Mouse (Mus musculus): ENCODE data around the gene Gm45716. TPM values are rescaled to one million over a fixed set of nuclear protein-coding genes. Genes with fewer than 3 reads are reported as not detected.

Gm45716 gene
- polyA plus RNA-seq, 1 experiment from 2014 or later, result 21.4 TPM

GRCm38 (mm10) chr11:90250730-90251129, 63.2 kb downstream of the Gm45716 start:
- 58% methylated on average over 7 of the region's 7 CpGs for WGBS
- ATAC-seq, result no peak
- peaks cover 16% of the 10 kb centered on the region for H3K4me1 ChIP-seq (ENCODE audit: control insufficient read depth, insufficient read depth, low read length)
- H3K4me3 ChIP-seq (ENCODE audit: low read depth, low read length), result peak overlapping the region; percentile 82
- no peaks in the 10 kb centered on the region for H3K36me3 ChIP-seq (ENCODE audit: control insufficient read depth, insufficient read depth, low read length)
- no peak overlapping the region for H3K27ac ChIP-seq (ENCODE audit: low read depth, low read length)
- H3K9me3 ChIP-seq (replicated peaks; ENCODE audit: control insufficient read depth, low read length), result no peaks in the 10 kb centered on the region
- no peaks in the 10 kb centered on the region for H3K27me3 ChIP-seq (replicated peaks; ENCODE audit: control insufficient read depth, insufficient read depth, low read length)
- H3K9ac ChIP-seq (ENCODE audit: low read length), result peak overlapping the region; percentile 93
- no peak for DNase-seq (ENCODE audit: low spot score)
- H3K4me2 ChIP-seq (ENCODE audit: low read length), result peak overlapping the region; percentile 82

GRCm38 (mm10) chr11:90251923-90252322, 64.4 kb downstream of the Gm45716 start:
- no peak overlapping the region for H3K4me3 ChIP-seq (ENCODE audit: low read depth, low read length)
- H3K36me3 ChIP-seq (ENCODE audit: control insufficient read depth, insufficient read depth, low read length), result no peaks in the 10 kb centered on the region
- H3K9me3 ChIP-seq (replicated peaks; ENCODE audit: control insufficient read depth, low read length), result no peaks in the 10 kb centered on the region
- H3K27me3 ChIP-seq (replicated peaks; ENCODE audit: control insufficient read depth, insufficient read depth, low read length), result no peaks in the 10 kb centered on the region
- peaks cover 17% of the 10 kb centered on the region for H3K4me1 ChIP-seq (ENCODE audit: control insufficient read depth, insufficient read depth, low read length)
- DNase-seq (ENCODE audit: low spot score) (no peak), ATAC-seq (no peak)
- H3K9ac ChIP-seq (ENCODE audit: low read length), result no peak overlapping the region
- WGBS, result 34% methylated on average over 2 of the region's 2 CpGs
- no peak overlapping the region for H3K27ac ChIP-seq (ENCODE audit: low read depth, low read length)
- no peak overlapping the region for H3K4me2 ChIP-seq (ENCODE audit: low read length)

- Histone ChIP-seq H3K9me3 (replicated peaks; ENCODE audit: control insufficient read depth, low read length) (no peaks in the 10 kb centered on the region), H3K4me3 (ENCODE audit: low read depth, low read length) (no peak overlapping the region), H3K4me1 (ENCODE audit: control insufficient read depth, insufficient read depth, low read length) (peaks cover 17% of the 10 kb centered on the region), H3K36me3 (ENCODE audit: control insufficient read depth, insufficient read depth, low read length) (peaks cover 1% of the 10 kb centered on the region; the same call in 1 of the 2 replicates), H3K27ac (ENCODE audit: low read depth, low read length) (no peak overlapping the region), H3K27me3 (replicated peaks; ENCODE audit: control insufficient read depth, insufficient read depth, low read length) (no peaks in the 10 kb centered on the region), H3K9ac (ENCODE audit: low read length) (no peak overlapping the region), H3K4me2 (ENCODE audit: low read length) (no peak overlapping the region)
- DNase-seq (ENCODE audit: low spot score), result no peak
- 69% methylated on average over 8 of the region's 8 CpGs for WGBS
- ATAC-seq, result no peak
Measured at GRCm38 (mm10) chr11:90252366-90252765, 64.9 kb downstream of the Gm45716 start.

- Histone ChIP-seq H3K4me2 (ENCODE audit: low read length) (no peak overlapping the region), H3K9me3 (replicated peaks; ENCODE audit: control insufficient read depth, low read length) (no peaks in the 10 kb centered on the region), H3K27me3 (replicated peaks; ENCODE audit: control insufficient read depth, insufficient read depth, low read length) (no peaks in the 10 kb centered on the region), H3K4me3 (ENCODE audit: low read depth, low read length) (no peak overlapping the region), H3K4me1 (ENCODE audit: control insufficient read depth, insufficient read depth, low read length) (peaks cover 17% of the 10 kb centered on the region), H3K27ac (ENCODE audit: low read depth, low read length) (no peak overlapping the region), H3K9ac (ENCODE audit: low read length) (no peak overlapping the region), H3K36me3 (ENCODE audit: control insufficient read depth, insufficient read depth, low read length) (peaks cover 8% of the 10 kb centered on the region; the same call in 1 of the 2 replicates)
- WGBS, result 92% methylated on average over 3 of the region's 3 CpGs
- DNase-seq (ENCODE audit: low spot score), result no peak
- ATAC-seq, result no peak
Measured at GRCm38 (mm10) chr11:90254536-90254935, 67.1 kb downstream of the Gm45716 start.

GRCm38 (mm10) chr11:90255687-90256086, 68.2 kb downstream of the Gm45716 start:
- WGBS, result 82% methylated on average over 6 of the region's 6 CpGs
- H3K4me1 ChIP-seq (ENCODE audit: control insufficient read depth, insufficient read depth, low read length), result peaks cover 11% of the 10 kb centered on the region
- no peak overlapping the region for H3K9ac ChIP-seq (ENCODE audit: low read length)
- ATAC-seq (no peak), DNase-seq (ENCODE audit: low spot score) (no peak)
- H3K4me3 ChIP-seq (ENCODE audit: low read depth, low read length), result no peak overlapping the region
- H3K36me3 ChIP-seq (ENCODE audit: control insufficient read depth, insufficient read depth, low read length), result peaks cover 19% of the 10 kb centered on the region; the same call in 1 of the 2 replicates
- H3K27ac ChIP-seq (ENCODE audit: low read depth, low read length), result no peak overlapping the region
- no peaks in the 10 kb centered on the region for H3K9me3 ChIP-seq (replicated peaks; ENCODE audit: control insufficient read depth, low read length)
- no peak overlapping the region for H3K4me2 ChIP-seq (ENCODE audit: low read length)
- H3K27me3 ChIP-seq (replicated peaks; ENCODE audit: control insufficient read depth, insufficient read depth, low read length), result no peaks in the 10 kb centered on the region

GRCm38 (mm10) chr11:90256833-90257525, 69.5 kb downstream of the Gm45716 start:
- no peaks in the 10 kb centered on the region for H3K27me3 ChIP-seq (replicated peaks; ENCODE audit: control insufficient read depth, insufficient read depth, low read length)
- no peak for ATAC-seq
- WGBS, result 88% methylated on average over 16 of the region's 16 CpGs

GRCm38 (mm10) chr11:90258321-90258927, 70.9 kb downstream of the Gm45716 start:
- Histone ChIP-seq H3K36me3 (ENCODE audit: control insufficient read depth, insufficient read depth, low read length) (peaks cover 45% of the 10 kb centered on the region), H3K9ac (ENCODE audit: low read length) (no peak overlapping the region), H3K4me3 (ENCODE audit: low read depth, low read length) (no peak overlapping the region), H3K9me3 (replicated peaks; ENCODE audit: control insufficient read depth, low read length) (no peaks in the 10 kb centered on the region), H3K4me2 (ENCODE audit: low read length) (no peak overlapping the region), H3K27me3 (replicated peaks; ENCODE audit: control insufficient read depth, insufficient read depth, low read length) (no peaks in the 10 kb centered on the region), H3K4me1 (ENCODE audit: control insufficient read depth, insufficient read depth, low read length) (peaks cover 2% of the 10 kb centered on the region; the same call in 1 of the 2 replicates), H3K27ac (ENCODE audit: low read depth, low read length) (no peak overlapping the region)
- ATAC-seq, result no peak
- no peak for DNase-seq (ENCODE audit: low spot score)
- WGBS, result 82% methylated on average over 10 of the region's 10 CpGs

More at GRCm38 (mm10) chr11:90256833-90257525, 69.5 kb downstream of the Gm45716 start:
- DNase-seq (ENCODE audit: low spot score), result no peak
- H3K9ac ChIP-seq (ENCODE audit: low read length), result no peak overlapping the region
- H3K27ac ChIP-seq (ENCODE audit: low read depth, low read length), result no peak overlapping the region
- H3K4me1 ChIP-seq (ENCODE audit: control insufficient read depth, insufficient read depth, low read length), result peaks cover 6% of the 10 kb centered on the region
- peaks cover 31% of the 10 kb centered on the region for H3K36me3 ChIP-seq (ENCODE audit: control insufficient read depth, insufficient read depth, low read length)
- H3K4me3 ChIP-seq (ENCODE audit: low read depth, low read length), result no peak overlapping the region
- H3K4me2 ChIP-seq (ENCODE audit: low read length), result no peak overlapping the region
- H3K9me3 ChIP-seq (replicated peaks; ENCODE audit: control insufficient read depth, low read length), result no peaks in the 10 kb centered on the region

GRCm38 (mm10) chr11:90259071-90259470, 71.6 kb downstream of the Gm45716 start:
- H3K36me3 ChIP-seq (ENCODE audit: control insufficient read depth, insufficient read depth, low read length), result peaks cover 49% of the 10 kb centered on the region
- WGBS, result 56% methylated on average over 4 of the region's 4 CpGs
- no peak for ATAC-seq

GRCm38 (mm10) chr11:90259826-90260225, 72.3 kb downstream of the Gm45716 start:
- peaks cover 2% of the 10 kb centered on the region; the same call in 1 of the 2 replicates for H3K4me1 ChIP-seq (ENCODE audit: control insufficient read depth, insufficient read depth, low read length)

More at GRCm38 (mm10) chr11:90259071-90259470, 71.6 kb downstream of the Gm45716 start:
- no peak overlapping the region for H3K27ac ChIP-seq (ENCODE audit: low read depth, low read length)
- H3K27me3 ChIP-seq (replicated peaks; ENCODE audit: control insufficient read depth, insufficient read depth, low read length), result no peaks in the 10 kb centered on the region
- no peak overlapping the region for H3K4me2 ChIP-seq (ENCODE audit: low read length)
- peak; percentile 24 for DNase-seq (ENCODE audit: low spot score)
- H3K4me1 ChIP-seq (ENCODE audit: control insufficient read depth, insufficient read depth, low read length), result peaks cover 2% of the 10 kb centered on the region; the same call in 1 of the 2 replicates
- H3K9me3 ChIP-seq (replicated peaks; ENCODE audit: control insufficient read depth, low read length), result no peaks in the 10 kb centered on the region
- H3K4me3 ChIP-seq (ENCODE audit: low read depth, low read length), result no peak overlapping the region
- no peak overlapping the region for H3K9ac ChIP-seq (ENCODE audit: low read length)

More at GRCm38 (mm10) chr11:90259826-90260225, 72.3 kb downstream of the Gm45716 start:
- Histone ChIP-seq H3K4me3 (ENCODE audit: low read depth, low read length) (no peak overlapping the region), H3K27ac (ENCODE audit: low read depth, low read length) (no peak overlapping the region), H3K36me3 (ENCODE audit: control insufficient read depth, insufficient read depth, low read length) (peaks cover 52% of the 10 kb centered on the region), H3K9me3 (replicated peaks; ENCODE audit: control insufficient read depth, low read length) (no peaks in the 10 kb centered on the region), H3K4me2 (ENCODE audit: low read length) (no peak overlapping the region), H3K9ac (ENCODE audit: low read length) (no peak overlapping the region), H3K27me3 (replicated peaks; ENCODE audit: control insufficient read depth, insufficient read depth, low read length) (no peaks in the 10 kb centered on the region)
- no peak for DNase-seq (ENCODE audit: low spot score)
- 91% methylated on average over 9 of the region's 9 CpGs for WGBS
- ATAC-seq, result no peak

Measured in forebrain, embryonic 14.5 days (tissue).